Mouse (Mus musculus) testis, adult 2 months (tissue): ENCODE data around the gene Pld6. TPM values are rescaled to one million over a fixed set of nuclear protein-coding genes. Genes with fewer than 3 reads are reported as not detected.

ENCODE experiments used
- H3K27ac ChIP-seq: fragments of 200-500 bp; 2 replicates; pipeline ENCODE4 v1.5.1; 2012; ENCODE audit warnings: low read depth, low read length; ENCODE audit not compliant: control insufficient read depth, insufficient read depth
- H3K27me3 ChIP-seq: fragments of 200-500 bp; 2 replicates; pipeline ENCODE4 v1.6.1; 2012; ENCODE audit warnings: mild to moderate bottlenecking, low read length, moderate library complexity; ENCODE audit not compliant: control insufficient read depth, insufficient read depth
- H3K36me3 ChIP-seq: fragments of 200-500 bp; 2 replicates; pipeline ENCODE4 v1.6.1; 2012; ENCODE audit warnings: mild to moderate bottlenecking, low read length; ENCODE audit not compliant: control insufficient read depth, insufficient read depth
- H3K4me1 ChIP-seq: fragments of 200-500 bp; 2 replicates; pipeline ENCODE4 v1.6.1; 2012; ENCODE audit warnings: low read length; ENCODE audit not compliant: control insufficient read depth, insufficient read depth
- H3K4me3 ChIP-seq: fragments of 200-500 bp; 2 replicates; pipeline ENCODE4 v1.5.1; 2012; ENCODE audit warnings: low read depth, mild to moderate bottlenecking, low read length, moderate library complexity, mixed read lengths; ENCODE audit not compliant: control insufficient read depth
- CTCF ChIP-seq: fragments of 200-500 bp; IDR thresholded peaks from 2 replicates; pipeline ENCODE4 v1.5.1; 2012; ENCODE audit warnings: low read depth, mild to moderate bottlenecking, inconsistent platforms, low read length, moderate library complexity; ENCODE audit not compliant: control insufficient read depth, insufficient read depth, insufficient replicate concordance
- POLR2A ChIP-seq: fragments of 200-500 bp; IDR thresholded peaks from 2 replicates; pipeline ENCODE4 v1.6.1; 2012; ENCODE audit warnings: low read depth, mild to moderate bottlenecking, inconsistent platforms, low read length, moderate library complexity; ENCODE audit not compliant: control insufficient read depth
- polyA plus RNA-seq: library from polyadenylated mRNA; depleted of rRNA; stranded (reverse); fragments of >200 nt; gene quantifications from 2 replicates; pipeline ENCODE4 v1.2.3, GENCODE M21; 2012; rRNA removed

The Pld6 gene
- polyA plus RNA-seq, 1 experiment: 110 TPM

DNA sequence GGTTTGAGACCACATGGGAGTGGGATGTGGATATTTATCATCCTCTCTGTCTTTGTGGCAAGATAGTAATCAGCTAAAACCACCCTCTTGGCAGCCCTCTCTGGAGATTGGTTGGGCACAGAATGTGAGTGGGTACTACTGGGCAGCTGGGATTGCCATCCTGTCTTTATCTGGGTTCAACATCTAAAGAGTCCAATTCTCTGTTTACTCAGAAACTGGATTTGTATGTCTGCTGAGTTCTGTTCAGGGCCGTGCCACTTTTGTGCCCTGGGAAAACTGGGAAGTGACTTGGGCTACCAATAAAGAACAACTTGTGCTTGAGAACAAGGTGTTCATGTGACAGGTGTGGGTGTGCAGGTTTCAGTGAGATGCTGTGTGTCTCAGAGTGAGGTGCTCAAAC, 53.1 kb downstream of the Pld6 start:
- Histone ChIP-seq H3K4me3 (no peak overlapping the region), H3K27ac (no peak overlapping the region), H3K36me3 (peaks cover 9% of the 10 kb centered on the region), H3K27me3 (no peaks in the 10 kb centered on the region), H3K4me1 (peaks cover 2% of the 10 kb centered on the region; the same call in 1 of the 2 replicates)
- TF ChIP-seq CTCF (no peak), POLR2A (no peak)

Other genes starting within 250 kb of the Pld6 start
- 0.09 and 0.11 TPM in 2 replicates for gene Nlrp3, start 246.1 kb downstream of the Pld6 start, polyA plus RNA-seq
- 0.15 and 0.16 TPM in 2 replicates for gene Olfr222, start 211.4 kb downstream of the Pld6 start, polyA plus RNA-seq
- gene Olfr223, start 194.4 kb downstream of the Pld6 start, polyA plus RNA-seq: not detected in 2 replicates
- 237 and 246 TPM in 2 replicates for gene Mprip, start 126.3 kb downstream of the Pld6 start, polyA plus RNA-seq
- gene Flcn, start 22.4 kb upstream of the Pld6 start, polyA plus RNA-seq: 20.0 and 20.3 TPM in 2 replicates
- 97.1 and 100 TPM in 2 replicates for gene Nt5m, start 51.8 kb upstream of the Pld6 start, polyA plus RNA-seq
- 44.1 and 56.9 TPM in 2 replicates for gene Cops3, start 52.2 kb upstream of the Pld6 start, polyA plus RNA-seq
- gene Med9, start 160.6 kb upstream of the Pld6 start, polyA plus RNA-seq: 74.5 and 78.5 TPM in 2 replicates
- gene Rasd1, start 177.3 kb upstream of the Pld6 start, polyA plus RNA-seq: 7.8 and 8.9 TPM in 2 replicates